Mouse (Mus musculus): ENCODE data around the gene Marcks. TPM values are rescaled to one million over a fixed set of nuclear protein-coding genes. Genes with fewer than 3 reads are reported as not detected.
"Not testable (repeated sequence)": the region's sequence is repeated elsewhere in the genome, so short reads cannot be mapped to it uniquely, and the experiment has no call there.

Gene Marcks
- total and polyA plus RNA-seq, 2 experiments from 2014 or later, result 242 to 341 TPM

DNA sequence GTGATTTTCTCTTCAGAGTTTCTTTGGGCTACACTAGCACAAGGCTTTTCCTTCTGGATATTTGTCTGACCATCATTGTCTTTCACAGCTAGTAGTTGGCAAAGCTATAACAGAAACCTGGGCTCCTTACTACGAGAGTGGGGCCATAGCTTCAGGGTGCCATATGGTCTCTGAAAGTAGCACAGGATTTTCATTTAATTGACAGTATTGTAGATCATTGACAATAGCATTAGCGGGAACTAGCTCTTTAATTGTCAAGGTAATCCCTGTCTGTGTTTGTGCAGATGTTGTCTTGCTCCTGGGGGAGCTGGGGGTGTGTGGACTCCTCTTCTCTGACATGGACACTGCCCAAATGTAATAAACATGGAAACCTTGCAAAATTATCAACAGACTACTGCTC is 37.0 kb downstream of the Marcks start:
- H3K9me3 ChIP-seq (ENCODE audit: low read length), result peaks cover 5% of the 10 kb centered on the region; the same call in 1 of the 2 replicates
- H3K4me3 ChIP-seq (ENCODE audit: low read length), result no peak overlapping the region
- no peak for ATAC-seq
- DNase-seq (ENCODE audit: low spot score), result no peak
- H3K27ac ChIP-seq, result no peak overlapping the region
- H3K9ac ChIP-seq (replicated peaks; ENCODE audit: low read length), result no peak overlapping the region
- H3K4me2 ChIP-seq (ENCODE audit: low read depth, low read length), result no peak overlapping the region
- TF ChIP-seq CTCF (IDR thresholded peaks at IDR 0.05; ENCODE audit: low read depth), result no peak
- no peaks in the 10 kb centered on the region; the same call in 1 of the 2 replicates for H3K4me1 ChIP-seq (ENCODE audit: insufficient read depth, low read length)
- H3K36me3 ChIP-seq (ENCODE audit: insufficient read depth, low read length), result no peaks in the 10 kb centered on the region
- WGBS, result 32% methylated on average over 2 of the region's 2 CpGs
- H3K27me3 ChIP-seq (ENCODE audit: insufficient read depth, low read length), result no peaks in the 10 kb centered on the region

DNA sequence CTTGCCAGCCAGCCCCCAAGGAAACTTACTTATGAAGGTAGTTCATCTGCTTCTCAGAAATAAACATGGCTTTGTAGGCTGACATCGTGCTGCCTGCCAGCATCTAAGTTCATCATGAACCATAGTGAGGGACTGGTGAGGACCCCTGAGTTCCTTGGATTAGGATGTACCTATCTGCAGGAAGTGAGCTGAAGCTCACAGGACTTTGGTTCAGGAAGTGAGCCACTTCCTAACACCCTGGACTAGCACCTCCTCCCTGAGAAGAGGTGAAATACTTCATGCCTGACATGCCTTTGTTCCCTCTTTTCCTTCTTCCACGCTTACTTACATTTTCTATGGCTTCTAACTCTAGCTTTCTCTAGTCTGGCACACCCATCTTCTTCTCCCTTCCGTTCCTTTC is 42.2 kb downstream of the Marcks start:
- WGBS, result 87% methylated on average over 3 of the region's 3 CpGs
- no peak for ATAC-seq
- peaks cover 5% of the 10 kb centered on the region; the same call in 1 of the 2 replicates for H3K9me3 ChIP-seq (ENCODE audit: low read length)
- no peak overlapping the region for H3K27ac ChIP-seq
- no peak overlapping the region for H3K4me3 ChIP-seq (ENCODE audit: low read length)
- H3K27me3 ChIP-seq (ENCODE audit: insufficient read depth, low read length), result no peaks in the 10 kb centered on the region
- no peak for TF ChIP-seq CTCF (IDR thresholded peaks at IDR 0.05; ENCODE audit: low read depth)
- no peaks in the 10 kb centered on the region for H3K36me3 ChIP-seq (ENCODE audit: insufficient read depth, low read length)
- no peak overlapping the region for H3K9ac ChIP-seq (replicated peaks; ENCODE audit: low read length)
- H3K4me2 ChIP-seq (ENCODE audit: low read depth, low read length), result no peak overlapping the region
- no peak for DNase-seq (ENCODE audit: low spot score)
- H3K4me1 ChIP-seq (ENCODE audit: insufficient read depth, low read length), result no peaks in the 10 kb centered on the region

DNA sequence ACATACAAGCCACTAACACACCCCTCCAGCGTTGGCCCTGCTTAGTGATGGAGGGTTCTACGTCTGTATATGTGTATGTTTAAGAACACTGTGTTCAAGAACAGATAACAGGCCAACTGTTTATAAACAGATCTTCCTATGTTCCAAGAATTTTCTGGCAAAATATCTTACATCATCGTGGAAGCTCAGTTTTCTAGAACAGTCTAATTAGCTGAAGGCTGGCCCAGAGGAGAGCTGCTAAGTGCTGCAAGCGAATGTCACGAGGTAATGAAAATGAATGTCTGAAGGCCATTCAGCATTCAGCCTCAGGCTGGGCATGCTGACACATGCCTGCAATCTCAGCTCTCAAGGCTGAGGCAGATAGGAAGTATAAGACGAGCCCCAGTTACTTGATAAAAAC is 42.9 kb downstream of the Marcks start:
- TF ChIP-seq CTCF (IDR thresholded peaks at IDR 0.05; ENCODE audit: low read depth), result no peak
- Histone ChIP-seq H3K4me2 (ENCODE audit: low read depth, low read length) (no peak overlapping the region), H3K4me1 (ENCODE audit: insufficient read depth, low read length) (no peaks in the 10 kb centered on the region), H3K4me3 (ENCODE audit: low read length) (no peak overlapping the region), H3K9me3 (ENCODE audit: low read length) (peaks cover 5% of the 10 kb centered on the region; the same call in 1 of the 2 replicates), H3K9ac (replicated peaks; ENCODE audit: low read length) (no peak overlapping the region), H3K27ac (no peak overlapping the region), H3K36me3 (ENCODE audit: insufficient read depth, low read length) (no peaks in the 10 kb centered on the region), H3K27me3 (ENCODE audit: insufficient read depth, low read length) (no peaks in the 10 kb centered on the region)
- no peak for DNase-seq (ENCODE audit: low spot score)
- WGBS, result 72% methylated on average over 6 of the region's 6 CpGs
- ATAC-seq, result no peak

DNA sequence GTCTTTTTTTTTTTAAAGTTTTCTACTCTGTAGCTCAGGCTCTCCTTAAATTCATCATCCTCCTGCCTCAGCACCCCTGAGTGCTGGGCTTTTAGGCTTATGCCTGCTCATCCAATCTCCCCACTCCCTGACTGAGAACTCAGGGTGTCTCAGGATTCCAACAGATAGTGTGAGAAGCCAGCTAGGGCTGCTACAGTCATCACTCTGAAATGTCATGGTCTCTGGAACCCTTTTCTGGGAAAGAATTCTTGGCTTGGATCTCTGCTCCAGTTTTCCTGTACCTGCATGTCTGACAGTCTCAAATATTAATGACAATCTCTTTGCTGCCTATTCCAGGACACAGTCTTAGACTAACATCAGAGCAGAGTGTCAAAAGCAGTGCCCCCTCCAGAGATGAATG is 45.4 kb downstream of the Marcks start:
- no peak for TF ChIP-seq CTCF (IDR thresholded peaks at IDR 0.05; ENCODE audit: low read depth)
- Histone ChIP-seq H3K4me3 (ENCODE audit: low read length) (no peak overlapping the region), H3K4me1 (ENCODE audit: insufficient read depth, low read length) (no peaks in the 10 kb centered on the region), H3K4me2 (ENCODE audit: low read depth, low read length) (no peak overlapping the region), H3K36me3 (ENCODE audit: insufficient read depth, low read length) (no peaks in the 10 kb centered on the region), H3K9me3 (ENCODE audit: low read length) (no peaks in the 10 kb centered on the region), H3K9ac (replicated peaks; ENCODE audit: low read length) (no peak overlapping the region), H3K27me3 (ENCODE audit: insufficient read depth, low read length) (no peaks in the 10 kb centered on the region), H3K27ac (no peak overlapping the region)
- DNase-seq (ENCODE audit: low spot score) (no peak), ATAC-seq (no peak)

DNA sequence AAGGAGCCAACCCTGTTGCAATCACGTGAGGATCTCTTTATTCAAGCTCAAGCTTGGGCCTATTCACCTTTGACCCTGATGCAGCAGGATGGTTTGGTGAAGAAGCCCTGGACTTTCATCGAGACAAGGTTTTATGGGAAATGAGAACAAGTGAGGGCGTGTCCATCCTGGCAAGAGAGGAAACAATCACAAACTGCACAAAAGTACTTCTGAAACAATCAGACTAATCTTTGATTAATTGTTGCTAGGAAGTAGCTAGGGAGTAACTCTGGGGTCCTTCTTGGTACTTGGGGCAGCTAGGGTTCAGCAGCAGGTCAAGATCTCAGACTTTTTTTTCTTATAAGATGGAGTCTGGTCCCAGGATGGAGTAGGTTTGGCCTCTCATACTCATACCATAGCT is 48.3 kb downstream of the Marcks start:
- no peak overlapping the region for H3K27ac ChIP-seq
- H3K9ac ChIP-seq (replicated peaks; ENCODE audit: low read length), result no peak overlapping the region
- no peak for TF ChIP-seq CTCF (IDR thresholded peaks at IDR 0.05; ENCODE audit: low read depth)
- H3K27me3 ChIP-seq (ENCODE audit: insufficient read depth, low read length), result no peaks in the 10 kb centered on the region
- H3K4me1 ChIP-seq (ENCODE audit: insufficient read depth, low read length), result no peaks in the 10 kb centered on the region
- DNase-seq (ENCODE audit: low spot score) (no peak), ATAC-seq (no peak)
- H3K4me2 ChIP-seq (ENCODE audit: low read depth, low read length), result no peak overlapping the region
- H3K4me3 ChIP-seq (ENCODE audit: low read length), result no peak overlapping the region
- H3K36me3 ChIP-seq (ENCODE audit: insufficient read depth, low read length), result no peaks in the 10 kb centered on the region
- WGBS, result 87% methylated on average over 3 of the region's 3 CpGs
- no peaks in the 10 kb centered on the region for H3K9me3 ChIP-seq (ENCODE audit: low read length)

DNA sequence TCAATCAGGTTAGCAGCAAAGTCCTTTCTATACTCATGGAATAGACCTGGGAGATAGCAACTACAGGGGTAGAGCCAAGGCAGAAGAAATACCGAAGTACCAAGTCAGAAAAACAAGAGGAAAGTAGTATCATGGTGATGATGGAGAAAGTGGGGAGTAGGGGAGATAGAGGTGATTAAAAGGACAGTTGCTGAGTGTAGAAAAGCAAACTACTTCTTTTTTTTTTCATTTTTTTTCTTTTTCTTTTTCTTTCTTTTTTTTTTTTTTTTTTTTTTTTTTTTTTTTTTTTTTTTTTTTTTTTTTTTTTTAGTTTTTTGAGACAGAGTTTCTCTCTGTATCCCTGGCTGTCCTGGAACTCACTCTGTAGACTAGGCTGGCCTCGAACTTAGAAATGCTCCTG is 54.6 kb downstream of the Marcks start:
- not testable (repeated sequence) for H3K27ac ChIP-seq; H3K4me1 ChIP-seq (ENCODE audit: insufficient read depth, low read length); ATAC-seq; DNase-seq (ENCODE audit: low spot score); H3K4me3 ChIP-seq (ENCODE audit: low read length); H3K9me3 ChIP-seq (ENCODE audit: low read length); H3K36me3 ChIP-seq (ENCODE audit: insufficient read depth, low read length); H3K9ac ChIP-seq (replicated peaks; ENCODE audit: low read length); H3K27me3 ChIP-seq (ENCODE audit: insufficient read depth, low read length); H3K4me2 ChIP-seq (ENCODE audit: low read depth, low read length)
- WGBS, result 92% methylated on average over 2 of the region's 2 CpGs

Other genes starting within 250 kb of the Marcks start
- 106 and 113 TPM in 2 replicates for gene Hdac2, start 164.4 kb downstream of the Marcks start, total RNA-seq (2014; rRNA removed)
- gene Hdac2, start 164.4 kb downstream of the Marcks start, polyA plus RNA-seq (2015; fragmentation: Nextera tagmentation; extraction: Ambion mirVana), result 201 TPM in 2 replicates

Data from hindbrain, postnatal 0 days (tissue).